Mouse (Mus musculus): ENCODE data around the gene Nek9.

GRCm38 (mm10) chr12:85373591-85374560, 34.7 kb upstream of the Nek9 start:
- TF ChIP-seq ZC3H11A (IDR thresholded peaks at IDR 0.05; ENCODE audit: borderline replicate concordance, low read depth, low read length) (no peak), ZNF384 (IDR thresholded peaks at IDR 0.05; ENCODE audit: low read depth, low read length) (no peak), CHD2 (IDR thresholded peaks at IDR 0.05; ENCODE audit: low read depth, low read length) (no peak)

All from ES-E14 (cell line).